Mouse (Mus musculus) MEL (cell line): ENCODE results near the gene Fbn1. TPM values are rescaled to one million over a fixed set of nuclear protein-coding genes. Genes with fewer than 3 reads are reported as not detected.

Experiments used
- DNase-seq: peaks from one replicate; pipeline ENCODE4 v3.0.0; 2011; ENCODE audit warnings: low read depth, low spot score
- H3K27ac ChIP-seq: 2 replicates; pipeline ENCODE4 v1.5.1; 2012; ENCODE audit warnings: low read depth, mild to moderate bottlenecking, control low read depth, low read length, moderate library complexity; ENCODE audit not compliant: control insufficient read depth
- H3K27me3 ChIP-seq, 2 experiments: fragments of 150-350 bp in 1 of 2; sonication (generic) in 1 of 2; 2 replicates each; pipeline ENCODE4 v1.6.1; 2012; ENCODE audit warnings: low read length in 2 of 2, mild to moderate bottlenecking in 2 of 2, improper control_type of control experiment in 1 of 2, moderate library complexity in 1 of 2; ENCODE audit not compliant: insufficient read depth in 2 of 2, control insufficient read depth in 1 of 2
- H3K36me3 ChIP-seq, 2 experiments: 2 replicates each; pipeline ENCODE4 v1.6.1; 2012 to 2014; ENCODE audit warnings: low read length in 2 of 2, improper control_type of control experiment in 1 of 2, inconsistent platforms in 1 of 2, mild to moderate bottlenecking in 1 of 2; ENCODE audit not compliant: insufficient read depth in 2 of 2, control insufficient read depth in 1 of 2
- H3K4me1 ChIP-seq, 2 experiments: fragments of 150-350 bp in 1 of 2; sonication (generic) in 1 of 2; 2 replicates each; pipeline ENCODE4 v1.6.1; 2012; ENCODE audit warnings: low read length in 2 of 2, improper control_type of control experiment in 1 of 2, mild to moderate bottlenecking in 1 of 2; ENCODE audit not compliant: insufficient read depth in 2 of 2, control insufficient read depth in 1 of 2
- H3K4me3 ChIP-seq, 2 experiments: fragments of 150-350 bp in 1 of 2; sonication (generic) in 1 of 2; 2 replicates each; pipeline ENCODE4 v1.5.1; 2012; ENCODE audit warnings: low read depth in 2 of 2, low read length in 2 of 2, mild to moderate bottlenecking in 2 of 2, moderate library complexity in 2 of 2, control low read depth in 1 of 2, improper control_type of control experiment in 1 of 2; ENCODE audit not compliant: control insufficient read depth in 1 of 2, insufficient read depth in 1 of 2
- H3K79me2 ChIP-seq: 2 replicates; pipeline ENCODE4 v1.6.1; 2012; ENCODE audit warnings: mild to moderate bottlenecking, low read length, moderate library complexity; ENCODE audit not compliant: control insufficient read depth, poor library complexity, insufficient read depth
- H3K9ac ChIP-seq: 2 replicates; pipeline ENCODE4 v1.6.1; 2012; ENCODE audit warnings: low read depth, mild to moderate bottlenecking, control low read depth, low read length, moderate library complexity; ENCODE audit not compliant: control insufficient read depth, poor library complexity, severe bottlenecking
- H3K9me3 ChIP-seq: fragments of 150-350 bp; sonication (generic); replicated peaks from 2 replicates; pipeline ENCODE4 v1.6.1; 2012; ENCODE audit warnings: mild to moderate bottlenecking, low read length, improper control_type of control experiment, moderate library complexity; ENCODE audit not compliant: insufficient read depth
- BHLHE40 ChIP-seq: IDR thresholded peaks from 2 replicates; pipeline ENCODE4 v1.6.1; 2012; ENCODE audit warnings: low read depth, mild to moderate bottlenecking, inconsistent platforms, low read length, improper control_type of control experiment, borderline replicate concordance
- CHD1 ChIP-seq: IDR thresholded peaks from 2 replicates; pipeline ENCODE4 v1.6.1; 2012; ENCODE audit warnings: low read depth, mild to moderate bottlenecking, inconsistent platforms, low read length, improper control_type of control experiment
- CHD2 ChIP-seq: IDR thresholded peaks from 2 replicates; pipeline ENCODE4 v1.6.1; 2011; ENCODE audit warnings: low read length, improper control_type of control experiment
- E2F4 ChIP-seq: IDR thresholded peaks from 2 replicates; pipeline ENCODE4 v1.6.1; 2011; ENCODE audit warnings: low read depth, low read length, improper control_type of control experiment, borderline replicate concordance
- ELF1 ChIP-seq: IDR thresholded peaks from 2 replicates; pipeline ENCODE4 v1.6.1; 2014; ENCODE audit warnings: low read depth, mild to moderate bottlenecking, inconsistent platforms, low read length, improper control_type of control experiment, moderate library complexity
- EP300 ChIP-seq, 2 experiments: IDR thresholded peaks; 2 replicates each; pipeline ENCODE4 v1.6.1; 2011; ENCODE audit warnings: improper control_type of control experiment in 2 of 2, low read length in 2 of 2, low read depth in 1 of 2, mild to moderate bottlenecking in 1 of 2
- ETS1 ChIP-seq: IDR thresholded peaks from 2 replicates; pipeline ENCODE4 v1.6.1; 2012; ENCODE audit warnings: low read depth, mild to moderate bottlenecking, inconsistent platforms, low read length, improper control_type of control experiment, moderate library complexity
- GABPA ChIP-seq: IDR thresholded peaks from 2 replicates; pipeline ENCODE4 v1.6.1; 2012; ENCODE audit warnings: low read depth, mild to moderate bottlenecking, inconsistent platforms, low read length, improper control_type of control experiment, moderate library complexity
- GATA1 ChIP-seq: IDR thresholded peaks from 2 replicates; pipeline ENCODE4 v1.6.1; 2011; ENCODE audit warnings: low read depth, low read length, improper control_type of control experiment
- KAT2A ChIP-seq: conservative IDR thresholded peaks from 2 replicates; pipeline ENCODE4 v1.6.1; 2012; ENCODE audit warnings: low read depth, low read length, improper control_type of control experiment, inconsistent platforms
- MAFK ChIP-seq: IDR thresholded peaks from 2 replicates; pipeline ENCODE4 v1.6.1; 2011; ENCODE audit warnings: low read depth, mild to moderate bottlenecking, low read length, improper control_type of control experiment, borderline replicate concordance
- MAX ChIP-seq: IDR thresholded peaks from 2 replicates; pipeline ENCODE4 v1.6.1; 2011; ENCODE audit warnings: low read length, improper control_type of control experiment
- MAZ ChIP-seq: IDR thresholded peaks from 2 replicates; pipeline ENCODE4 v1.6.1; 2012; ENCODE audit warnings: low read depth, mild to moderate bottlenecking, inconsistent platforms, low read length, improper control_type of control experiment
- MXI1 ChIP-seq: IDR thresholded peaks from 2 replicates; pipeline ENCODE4 v1.6.1; 2011; ENCODE audit warnings: mild to moderate bottlenecking, low read depth, low read length, improper control_type of control experiment
- MYC ChIP-seq: IDR thresholded peaks from 2 replicates; pipeline ENCODE4 v1.6.1; 2011; ENCODE audit warnings: low read depth, mild to moderate bottlenecking, low read length, improper control_type of control experiment, moderate library complexity
- NRF1 ChIP-seq: IDR thresholded peaks from 2 replicates; pipeline ENCODE4 v1.6.1; 2014; ENCODE audit warnings: low read depth, mild to moderate bottlenecking, inconsistent platforms, low read length, improper control_type of control experiment, moderate library complexity; ENCODE audit not compliant: poor library complexity, insufficient read depth, severe bottlenecking
- RAD21 ChIP-seq: IDR thresholded peaks from 2 replicates; pipeline ENCODE4 v1.6.1; 2011; ENCODE audit warnings: mild to moderate bottlenecking, low read depth, low read length, improper control_type of control experiment
- RCOR1 ChIP-seq: IDR thresholded peaks from 2 replicates; pipeline ENCODE4 v1.6.1; 2012; ENCODE audit warnings: low read depth, mild to moderate bottlenecking, inconsistent platforms, low read length, improper control_type of control experiment
- SIN3A ChIP-seq: IDR thresholded peaks from 2 replicates; pipeline ENCODE4 v1.6.1; 2012; ENCODE audit warnings: low read length, improper control_type of control experiment, inconsistent platforms
- SMC3 ChIP-seq: IDR thresholded peaks from 2 replicates; pipeline ENCODE4 v1.6.1; 2011; ENCODE audit warnings: low read depth, low read length, improper control_type of control experiment
- TBP ChIP-seq: IDR thresholded peaks from 2 replicates; pipeline ENCODE4 v1.8.0; 2011; ENCODE audit warnings: low read depth, low read length, improper control_type of control experiment
- TCF12 ChIP-seq: IDR thresholded peaks from 2 replicates; pipeline ENCODE4 v1.6.1; 2014; ENCODE audit warnings: low read depth, mild to moderate bottlenecking, inconsistent platforms, low read length, improper control_type of control experiment, moderate library complexity
- UBTF ChIP-seq: IDR thresholded peaks from 2 replicates; pipeline ENCODE4 v1.6.1; 2012; ENCODE audit warnings: low read depth, mild to moderate bottlenecking, inconsistent platforms, low read length, improper control_type of control experiment, moderate library complexity, borderline replicate concordance; ENCODE audit not compliant: insufficient read depth
- USF1 ChIP-seq: IDR thresholded peaks from 2 replicates; pipeline ENCODE4 v1.6.1; 2014; ENCODE audit warnings: low read depth, mild to moderate bottlenecking, inconsistent platforms, low read length, improper control_type of control experiment, moderate library complexity
- ZC3H11A ChIP-seq: IDR thresholded peaks from 2 replicates; pipeline ENCODE4 v1.6.1; 2012; ENCODE audit warnings: low read depth, mild to moderate bottlenecking, inconsistent platforms, low read length, improper control_type of control experiment
- ZMIZ1 ChIP-seq: IDR thresholded peaks from 2 replicates; pipeline ENCODE4 v1.6.1; 2012; ENCODE audit warnings: low read depth, mild to moderate bottlenecking, inconsistent platforms, low read length, improper control_type of control experiment, moderate library complexity
- polyA plus RNA-seq, 2 experiments: library from polyadenylated mRNA; stranded (reverse) in 1 of 2; unstranded in 1 of 2; fragments of >175 nt in 1 of 2; fragments of >200 nt in 1 of 2; gene quantifications; 2 replicates each; pipeline versions ENCODE4 v1.2.1 to v1.2.4; 2012; ENCODE audit warnings: low replicate concordance in 2 of 2, low read depth in 1 of 2; ENCODE audit not compliant: insufficient read length in 2 of 2, insufficient read depth in 1 of 2, missing spikeins in 1 of 2
- total RNA-seq: library from RNA; depleted of rRNA; stranded (reverse); fragments of 300-350 nt; gene quantifications from 2 replicates; pipeline ENCODE4 v1.2.3, GENCODE M21; 2012

The Fbn1 gene
- total and polyA plus RNA-seq, 3 experiments, result 0.01 TPM; not detected in 2

- TF ChIP-seq KAT2A, result no peak
- TF ChIP-seq CHD1, result no peak
- TF ChIP-seq MYC, result 0 out of 2 replicates have a peak, but pooled peaks have one; percentile 22
Measured at GRCm38 (mm10) chr2:125515291-125516057, 7.7 kb upstream of the Fbn1 start (continued).

GRCm38 (mm10) chr2:125514391-125514790 is 6.6 kb upstream of the Fbn1 start:
- no peaks in the 10 kb centered on the region for H3K9me3 ChIP-seq
- TF ChIP-seq UBTF (no peak), CHD1 (no peak), KAT2A (no peak), RAD21 (no peak), USF1 (no peak), ELF1 (no peak), SMC3 (no peak), SIN3A (no peak), RCOR1 (no peak), ZMIZ1 (no peak), TBP (no peak), ZC3H11A (no peak), EP300 (IDR thresholded peaks at IDR 0.05; ENCODE audit: low read depth in 1 of 2, low read length in 2 of 2) (no peak), MXI1 (no peak), MAX (no peak), NRF1 (no peak), E2F4 (no peak)
- DNase-seq, result no peak
- no peak overlapping the region for H3K27ac ChIP-seq
- peaks cover 0 to 1% of the 10 kb centered on the region in 2 experiments for H3K27me3 ChIP-seq
- no peaks in the 10 kb centered on the region for H3K79me2 ChIP-seq
- peaks cover 2 to 13% of the 10 kb centered on the region in 2 experiments; a peak in 3 of 4 replicates for H3K4me1 ChIP-seq
- H3K36me3 ChIP-seq, result peaks cover 0 to 13% of the 10 kb centered on the region in 2 experiments; a peak in 2 of 4 replicates
- H3K9ac ChIP-seq, result no peak overlapping the region
- H3K4me3 ChIP-seq, result no peak overlapping the region

- Histone ChIP-seq H3K9me3 (no peaks in the 10 kb centered on the region), H3K4me1 (peaks cover 2 to 13% of the 10 kb centered on the region in 2 experiments; a peak in 3 of 4 replicates), H3K27ac (no peak overlapping the region), H3K4me3 (no peak overlapping the region), H3K36me3 (peaks cover 0 to 13% of the 10 kb centered on the region in 2 experiments; a peak in 2 of 4 replicates), H3K79me2 (no peaks in the 10 kb centered on the region), H3K27me3 (peaks cover 0 to 1% of the 10 kb centered on the region in 2 experiments), H3K9ac (no peak overlapping the region)
- DNase-seq, result no peak
- TF ChIP-seq RCOR1, result no peak
- TF ChIP-seq SMC3, result no peak
- TF ChIP-seq MAFK, result no peak
- TF ChIP-seq MAZ, result no peak
- no peak for TF ChIP-seq ETS1
- no peak for TF ChIP-seq MXI1
- no peak for TF ChIP-seq BHLHE40
- no peak for TF ChIP-seq ZC3H11A
- no peak for TF ChIP-seq TBP
- no peak for TF ChIP-seq EP300 (IDR thresholded peaks at IDR 0.05; ENCODE audit: low read depth in 1 of 2, low read length in 2 of 2)
- no peak for TF ChIP-seq RAD21
- no peak for TF ChIP-seq GABPA
- TF ChIP-seq GATA1, result no peak
- TF ChIP-seq KAT2A, result no peak
- TF ChIP-seq TCF12, result no peak
- TF ChIP-seq CHD2, result no peak
Measured at GRCm38 (mm10) chr2:125512544-125512943, 4.8 kb upstream of the Fbn1 start.
